Mouse (Mus musculus): ENCODE measurements at regions not wholly inside any gene's neighbourhood (a gene's known extent, or its start where the extent isn't known, plus 50 kb on each side); places are given as distances from the start of the nearest gene placed in this dataset.

GRCm38 (mm10) chr13:107734161-107734905 is 309.9 kb upstream of the Smim15 start:
- no peak for DNase-seq (ENCODE audit: low spot score in 2 of 2)
- intact Hi-C loops (cut with DNase I): no loop called here

GRCm38 (mm10) chr13:107730976-107731375 is 313.3 kb upstream of the Smim15 start:
- intact Hi-C loops (cut with DNase I): no loop called here

DNA sequence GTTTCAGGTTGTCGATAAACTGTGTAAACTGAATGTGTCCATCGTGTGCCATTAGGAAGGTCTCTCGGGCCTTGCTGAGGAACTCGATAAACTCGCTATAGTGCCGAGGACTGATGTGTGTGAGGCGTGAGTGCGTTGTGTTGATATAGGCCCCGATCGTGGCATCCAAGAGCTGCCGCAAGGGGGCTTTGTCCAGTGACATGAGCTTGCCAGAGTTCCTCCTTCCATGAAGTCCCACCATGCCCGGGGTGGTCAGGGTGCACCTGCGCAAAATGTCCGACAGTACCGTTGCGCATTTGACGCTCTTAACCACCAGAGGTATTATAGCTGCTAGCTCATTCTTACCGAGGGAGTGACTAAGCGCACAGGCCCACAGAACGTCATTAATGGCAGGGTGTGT is 317.8 kb upstream of the Smim15 start:
- DNase-seq (ENCODE audit: low spot score in 2 of 2): no peak
- intact Hi-C loops (cut with DNase I): loop anchor here (10.0 kb wide), 1 partner anchor 262 kb away; no protein-coding TSS in a partner anchor

More at GRCm38 (mm10) chr13:107730976-107731375, 313.3 kb upstream of the Smim15 start:
- no peak for DNase-seq (ENCODE audit: low spot score in 2 of 2)

DNA sequence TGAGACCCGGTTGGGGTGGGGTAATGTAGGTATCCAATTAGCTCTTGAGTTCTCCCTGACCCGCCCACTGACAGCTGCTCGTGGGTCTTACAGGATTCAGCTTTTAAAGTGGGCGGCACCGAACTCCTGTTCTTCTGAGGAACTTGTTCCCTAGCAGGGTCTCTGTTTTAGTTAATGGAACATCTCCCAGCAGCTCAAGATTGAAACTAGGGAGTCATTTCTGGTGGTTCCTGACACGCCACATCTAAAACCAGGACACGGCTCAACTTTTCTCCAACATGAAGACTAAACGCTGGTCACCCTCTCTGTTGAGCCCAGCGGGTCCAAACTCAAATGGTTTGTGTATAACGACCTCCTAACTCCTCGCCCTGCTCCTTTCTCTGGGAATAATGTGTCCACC is 322.3 kb upstream of the Smim15 start:
- DNase-seq (ENCODE audit: low spot score in 2 of 2): no peak
- intact Hi-C loops (cut with DNase I): loop anchor here (10.0 kb wide), 1 partner anchor 257 kb away; no protein-coding TSS in a partner anchor

DNA sequence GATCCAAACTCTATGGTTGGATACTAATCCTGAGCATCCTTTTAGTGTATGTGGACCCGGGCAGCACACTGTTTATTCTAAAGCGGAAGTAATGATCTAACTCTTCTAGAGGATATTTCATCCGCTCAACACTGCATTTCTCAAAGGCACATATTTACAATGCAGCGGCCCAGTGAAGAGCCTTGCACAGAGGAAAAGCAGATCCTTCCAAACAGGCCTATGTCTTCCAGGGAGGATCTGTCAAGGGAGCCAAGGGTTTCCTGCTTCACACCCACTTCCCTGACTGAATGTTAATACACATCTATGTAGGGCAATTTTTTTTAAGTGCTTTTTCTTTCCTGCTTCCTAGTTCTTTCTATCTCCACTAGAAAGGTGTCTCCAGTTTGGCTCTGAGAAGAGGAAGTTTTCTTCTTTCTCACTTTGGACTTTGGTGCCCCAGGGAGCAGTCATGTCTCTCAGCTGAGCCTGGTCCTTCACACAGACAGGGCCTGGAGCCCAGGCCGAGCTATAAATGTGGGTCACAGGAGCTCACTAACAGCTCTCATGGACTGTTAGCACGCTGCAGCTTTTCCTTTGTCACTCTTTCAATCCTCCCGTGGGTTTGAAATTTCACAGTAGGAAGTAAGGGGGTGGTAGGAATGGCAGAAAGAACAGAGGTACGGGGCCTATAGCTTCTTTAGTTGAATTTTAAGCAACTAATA is 323.2 kb upstream of the Smim15 start:
- intact Hi-C loops (cut with DNase I): loop anchor here (10.0 kb wide), 1 partner anchor 256 kb away; no protein-coding TSS in a partner anchor
- no peak for DNase-seq (ENCODE audit: low spot score in 2 of 2)

DNA sequence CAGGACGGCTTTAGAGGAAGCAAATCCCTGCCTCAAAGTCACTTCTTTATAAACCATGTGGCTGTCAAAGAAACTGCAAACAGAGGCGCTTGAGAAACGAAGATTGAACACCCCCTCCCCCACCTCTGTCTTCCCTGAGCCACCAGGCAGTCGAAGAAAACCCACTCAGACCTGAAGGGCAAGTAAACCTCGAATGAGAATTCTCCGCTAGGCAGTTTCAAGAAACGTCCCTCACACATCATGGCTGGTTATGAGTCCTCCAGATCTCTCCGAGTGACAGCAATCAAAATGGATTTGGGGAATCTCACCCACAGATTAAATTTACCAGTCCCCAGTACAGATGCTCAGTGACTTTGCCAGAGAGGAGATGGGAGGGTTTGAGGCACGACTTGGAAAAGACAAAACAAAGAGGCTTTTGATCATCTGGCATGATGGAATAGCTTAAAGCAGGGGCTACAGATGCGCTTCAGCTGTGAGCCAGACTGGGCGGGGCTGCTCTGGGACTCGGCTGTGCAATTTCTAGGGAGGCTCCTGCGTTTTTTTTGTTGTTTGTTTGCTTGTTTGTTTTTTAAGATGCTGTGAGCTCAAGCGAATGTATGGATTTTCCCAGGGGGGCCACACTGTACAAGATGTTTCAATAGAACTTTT is 325.1 kb upstream of the Smim15 start:
- intact Hi-C loops (cut with DNase I): no loop called here
- no peak for DNase-seq (ENCODE audit: low spot score in 2 of 2)

DNA sequence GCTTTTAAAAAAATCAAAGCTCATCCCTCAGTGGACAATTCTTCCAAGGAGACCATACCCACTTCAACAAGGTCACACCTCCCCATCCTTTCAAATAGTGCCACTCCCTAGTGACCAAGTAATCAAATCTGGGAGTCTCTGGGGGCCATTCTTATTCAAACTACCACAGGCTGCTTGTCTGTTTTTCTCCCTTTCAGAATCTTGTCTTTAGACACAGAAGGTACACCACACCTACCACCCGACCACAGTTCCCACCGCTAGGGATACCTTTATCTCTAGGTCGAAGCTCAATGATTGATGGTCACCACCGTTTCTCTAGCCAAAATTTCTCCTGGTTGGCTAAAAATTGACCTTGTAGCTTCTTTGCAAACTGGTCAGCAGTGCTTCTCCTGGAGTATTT is 328.6 kb upstream of the Smim15 start:
- intact Hi-C loops (cut with DNase I): no loop called here
- no peak for DNase-seq (ENCODE audit: low spot score in 2 of 2)

- no peak for DNase-seq (ENCODE audit: low spot score in 2 of 2)
- intact Hi-C loops (cut with DNase I): no loop called here
Measured at GRCm38 (mm10) chr13:107714001-107714400, 330.2 kb upstream of the Smim15 start.

- intact Hi-C loops (cut with DNase I): no loop called here
- no peak for DNase-seq (ENCODE audit: low spot score in 2 of 2)
Measured at GRCm38 (mm10) chr13:107711341-107711994, 332.8 kb upstream of the Smim15 start.

DNA sequence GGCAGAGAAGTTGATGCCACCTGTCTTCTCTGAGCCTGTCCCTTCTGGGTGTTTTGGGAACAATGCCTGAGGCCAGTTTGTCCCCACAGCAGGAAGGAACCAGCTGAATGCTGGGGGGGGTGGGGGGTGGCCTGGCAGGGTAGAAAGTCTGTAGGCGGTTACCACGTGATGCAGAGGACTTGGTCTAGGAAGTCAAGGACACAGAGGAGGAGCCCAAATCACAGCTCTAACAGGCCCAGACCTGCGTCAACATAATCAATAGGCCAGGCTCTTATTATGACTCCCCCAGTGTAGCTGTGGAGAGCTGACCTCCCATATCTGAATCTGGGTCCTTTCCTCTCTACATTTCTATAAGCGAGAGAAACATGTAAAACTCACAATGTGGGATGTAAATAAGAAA is 333.9 kb upstream of the Smim15 start:
- DNase-seq (ENCODE audit: low spot score in 2 of 2): no peak
- intact Hi-C loops (cut with DNase I): no loop called here

- intact Hi-C loops (cut with DNase I): no loop called here
- no peak for DNase-seq (ENCODE audit: low spot score in 2 of 2)
Measured at GRCm38 (mm10) chr13:107709828-107710227, 334.4 kb upstream of the Smim15 start.

- no peak for DNase-seq (ENCODE audit: low spot score in 2 of 2)
- intact Hi-C loops (cut with DNase I): no loop called here
Measured at GRCm38 (mm10) chr13:107703736-107704135, 340.5 kb upstream of the Smim15 start.

DNA sequence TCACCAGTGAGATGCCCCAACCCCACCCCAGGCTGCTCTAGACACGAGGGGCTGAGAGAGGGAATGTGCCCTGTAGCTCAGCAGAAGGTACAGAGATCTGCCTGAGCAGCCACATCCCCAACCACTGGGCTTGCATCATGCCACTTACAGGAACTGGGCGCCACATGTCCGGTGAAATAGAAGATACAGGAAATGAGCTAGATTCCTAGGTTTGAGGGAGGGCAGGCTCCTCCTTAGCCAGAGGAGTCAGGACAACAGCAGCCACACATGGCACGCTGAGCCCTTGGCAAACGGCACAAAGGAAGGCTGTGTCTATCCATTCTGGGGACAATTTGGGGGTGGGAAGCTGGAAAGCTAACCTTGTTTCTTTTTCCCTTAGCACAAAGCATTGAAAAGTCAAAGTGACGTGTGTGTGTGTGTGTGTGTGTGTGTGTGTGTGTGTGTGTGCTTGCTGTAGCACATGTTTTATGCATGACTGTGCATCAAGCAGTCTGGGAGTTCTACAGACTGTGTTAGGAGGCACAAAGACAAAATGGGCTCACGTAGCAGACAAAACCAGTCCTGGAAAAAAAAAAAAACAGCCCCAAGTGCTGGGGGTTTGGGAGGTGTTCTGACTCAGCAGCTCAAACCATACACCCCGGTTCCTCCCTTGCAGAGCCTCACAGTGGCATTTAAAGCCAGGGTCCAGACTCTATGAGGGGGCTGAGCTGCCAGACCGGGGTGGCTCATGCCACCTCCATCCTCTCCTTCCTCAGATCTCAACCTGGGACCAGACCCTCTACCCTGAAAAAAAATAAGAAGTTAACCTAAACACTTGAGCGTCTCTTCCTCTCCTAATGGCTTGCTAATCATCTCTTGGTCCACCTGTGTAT is 343.7 kb upstream of the Smim15 start:
- DNase-seq (ENCODE audit: low spot score in 2 of 2): peak; percentile 24 to 25
- intact Hi-C loops (cut with DNase I): no loop called here

GRCm38 (mm10) chr13:107699251-107699650 is 345.0 kb upstream of the Smim15 start:
- DNase-seq (ENCODE audit: low spot score in 2 of 2): peak in 1 of 2 experiments; percentile 29
- intact Hi-C loops (cut with DNase I): no loop called here

- DNase-seq (ENCODE audit: low spot score in 2 of 2): peak; percentile 59 to 75
- intact Hi-C loops (cut with DNase I): no loop called here
Measured at GRCm38 (mm10) chr13:107698345-107698744, 345.9 kb upstream of the Smim15 start.

DNA sequence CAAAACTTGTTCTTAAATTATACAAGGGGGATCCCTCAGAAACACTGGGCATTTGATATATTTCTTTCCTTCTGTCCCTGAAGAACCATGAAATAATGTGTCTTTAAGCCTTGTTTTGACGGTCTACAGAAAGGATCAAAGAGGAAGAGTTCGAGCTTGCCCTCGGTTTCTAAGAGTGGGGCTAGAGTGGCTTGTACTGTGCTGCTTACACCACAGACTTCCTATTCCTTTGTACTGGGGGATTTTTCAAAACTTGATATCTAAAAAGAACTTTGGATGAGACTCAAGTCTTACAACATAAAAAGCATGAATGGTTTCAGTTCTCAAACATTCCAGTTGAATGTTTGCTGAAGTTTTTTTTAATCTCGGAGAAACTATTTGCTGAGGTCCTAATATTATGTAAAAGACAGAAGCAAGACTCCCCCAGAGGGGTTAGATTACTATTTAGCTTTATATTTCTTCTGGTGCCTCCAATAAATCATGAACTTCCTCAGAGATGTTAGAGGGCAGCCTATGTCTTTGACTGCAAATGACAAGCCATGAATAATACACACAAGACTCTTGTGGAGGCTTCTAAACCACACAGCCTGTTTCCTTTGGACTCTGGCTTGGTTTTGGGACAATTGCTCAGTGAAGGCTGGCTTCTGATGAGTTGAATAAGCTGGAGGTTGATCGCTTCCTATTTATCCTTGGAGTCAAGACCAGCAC is 352.0 kb upstream of the Smim15 start:
- DNase-seq (ENCODE audit: low spot score in 2 of 2): no peak
- intact Hi-C loops (cut with DNase I): no loop called here

DNA sequence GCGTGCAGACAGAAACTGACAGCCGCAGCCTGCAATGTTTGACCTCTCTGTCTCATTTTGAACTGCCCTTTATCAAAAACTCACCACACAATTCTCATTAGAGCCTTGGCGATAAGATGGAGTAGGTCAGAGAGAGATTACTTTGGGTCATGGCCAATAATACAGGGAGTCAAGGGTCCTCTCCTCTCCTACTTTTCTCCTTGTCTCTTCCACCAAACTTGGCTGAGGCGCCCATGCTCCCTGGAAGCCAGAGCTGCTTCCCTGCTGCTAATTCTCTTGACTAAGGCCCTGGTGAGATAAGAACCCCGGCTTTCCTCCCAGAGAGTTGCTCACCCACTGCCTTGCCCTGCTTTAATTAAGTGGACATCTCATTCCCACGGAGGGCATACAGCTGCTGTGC is 355.3 kb upstream of the Smim15 start:
- DNase-seq (ENCODE audit: low spot score in 2 of 2): no peak
- intact Hi-C loops (cut with DNase I): no loop called here

GRCm38 (mm10) chr13:107685231-107685630 is 359.0 kb upstream of the Smim15 start:
- no peak for DNase-seq (ENCODE audit: low spot score in 2 of 2)
- intact Hi-C loops (cut with DNase I): no loop called here

GRCm38 (mm10) chr13:107683909-107684308 is 360.3 kb upstream of the Smim15 start:
- intact Hi-C loops (cut with DNase I): no loop called here
- DNase-seq (ENCODE audit: low spot score in 2 of 2): no peak

Data from left cerebral cortex, postnatal 36 days (tissue).